Mouse (Mus musculus) E14TG2a.4 (cell line): ENCODE results near the gene Tmtc4.

Source experiments
- H3K27me3 ChIP-seq: 2 replicates; pipeline ENCODE4 v1.6.1; 2014; ENCODE audit warnings: low read length, control low read depth; ENCODE audit not compliant: insufficient read depth
- H3K36me3 ChIP-seq: 2 replicates; pipeline ENCODE4 v1.6.1; 2014; ENCODE audit warnings: low read length, control low read depth; ENCODE audit not compliant: insufficient read depth
- H3K4me1 ChIP-seq: replicated peaks from 2 replicates; pipeline ENCODE4 v1.6.1; 2014; ENCODE audit warnings: low read depth, low read length, control low read depth
- H3K4me3 ChIP-seq: replicated peaks from 2 replicates; pipeline ENCODE4 v1.5.1; 2014; ENCODE audit warnings: mild to moderate bottlenecking, low read length
- H3K9me3 ChIP-seq: 2 replicates; pipeline ENCODE4 v1.6.1; 2014; ENCODE audit warnings: low read length, control low read depth
- CTCF ChIP-seq: conservative IDR thresholded peaks from 2 replicates; pipeline ENCODE4 v1.5.1; 2014; ENCODE audit warnings: low read length
- NANOG ChIP-seq: IDR thresholded peaks from 2 replicates; pipeline ENCODE4 v1.6.1; 2014; ENCODE audit warnings: borderline replicate concordance, low read length, mixed read lengths
- POU5F1 ChIP-seq: IDR thresholded peaks from 2 replicates; pipeline ENCODE4 v1.6.1; 2014; ENCODE audit warnings: low read length, borderline replicate concordance

The Tmtc4 gene

DNA sequence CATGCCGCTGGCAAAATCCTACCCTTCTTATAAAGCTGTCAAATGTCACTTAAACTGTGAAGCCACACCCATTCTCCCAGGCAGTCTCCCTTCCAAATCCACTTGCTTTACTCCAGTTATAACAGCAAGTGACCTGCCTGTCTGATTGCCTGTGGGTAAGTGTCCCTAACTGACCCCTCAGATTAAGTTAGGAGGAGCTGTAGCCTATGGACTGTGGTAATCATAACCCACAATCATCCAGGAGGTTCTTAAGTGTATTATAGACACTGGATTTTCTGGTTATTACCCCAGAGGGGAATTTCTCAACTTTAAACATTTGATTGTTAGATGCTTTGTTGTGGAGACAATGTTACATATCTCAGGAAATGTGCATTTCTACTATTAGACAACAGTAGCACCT is 31.3 kb downstream of the Tmtc4 start:
- H3K36me3 ChIP-seq = no peaks in the 10 kb centered on the region
- H3K27me3 ChIP-seq = no peaks in the 10 kb centered on the region
- TF ChIP-seq NANOG (no peak), POU5F1 (no peak), CTCF (no peak)
- H3K4me3 ChIP-seq = no peak overlapping the region
- no peaks in the 10 kb centered on the region for H3K9me3 ChIP-seq
- H3K4me1 ChIP-seq = no peaks in the 10 kb centered on the region

DNA sequence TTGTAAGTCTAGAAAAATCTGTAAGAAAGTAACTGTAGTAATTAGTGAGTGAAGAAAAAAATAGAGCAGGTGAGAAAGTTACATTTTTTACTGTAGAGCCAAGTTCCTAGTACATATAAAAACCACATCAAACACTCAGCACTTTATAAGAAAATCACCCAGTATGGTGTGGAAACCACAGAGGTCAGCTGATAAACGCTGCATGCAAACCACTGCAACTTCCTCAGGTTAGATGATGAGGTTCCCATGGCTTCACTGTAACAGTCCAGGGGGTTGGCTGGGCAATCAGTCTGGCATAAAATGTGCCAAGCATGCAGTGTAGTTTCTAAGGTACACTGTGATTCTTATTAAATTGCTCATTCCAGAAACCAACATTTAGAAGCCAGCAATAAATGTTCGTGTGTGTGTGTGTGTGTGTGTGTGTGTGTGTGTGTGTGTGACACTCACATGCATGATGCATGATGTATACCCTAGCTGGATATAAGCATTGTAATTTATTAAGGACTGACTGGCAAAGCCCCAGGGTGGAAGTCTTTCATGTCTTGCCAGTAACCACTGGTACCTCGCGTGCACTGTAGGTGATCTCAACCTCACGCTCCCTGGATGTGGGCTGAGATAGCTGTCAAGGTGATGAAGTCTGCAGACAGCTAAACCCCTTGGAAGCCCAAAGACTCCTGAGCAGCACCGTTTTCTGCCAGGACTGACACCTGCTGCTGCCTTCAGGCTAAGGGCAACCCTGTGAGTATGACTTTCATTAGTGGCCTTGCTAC is 32.0 kb downstream of the Tmtc4 start:
- H3K27me3 ChIP-seq = no peaks in the 10 kb centered on the region
- TF ChIP-seq NANOG (no peak), POU5F1 (no peak), CTCF (no peak)
- H3K36me3 ChIP-seq = no peaks in the 10 kb centered on the region
- H3K4me3 ChIP-seq = no peak overlapping the region
- no peaks in the 10 kb centered on the region for H3K4me1 ChIP-seq
- peaks cover under 1% of the 10 kb centered on the region; the same call in 1 of the 2 replicates for H3K9me3 ChIP-seq

DNA sequence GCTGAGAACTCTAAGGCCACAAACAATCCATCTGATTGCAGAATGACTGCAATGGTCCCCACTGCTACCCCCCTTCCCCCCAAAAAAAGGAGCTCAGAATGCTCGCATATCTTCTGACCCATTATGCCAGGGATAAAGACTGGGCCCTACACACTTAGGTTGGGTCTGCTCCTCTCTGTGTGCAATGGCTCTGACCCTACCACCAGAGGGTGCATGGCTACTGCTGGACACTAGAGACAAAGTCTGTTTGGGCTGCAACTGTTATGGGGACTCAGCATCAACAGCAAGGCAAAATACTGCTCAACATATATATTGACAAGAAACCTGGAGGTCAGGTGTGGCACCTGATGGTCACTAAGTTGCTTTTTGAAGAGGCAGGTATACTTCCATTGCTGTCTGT is 32.9 kb downstream of the Tmtc4 start:
- no peaks in the 10 kb centered on the region for H3K4me1 ChIP-seq
- H3K4me3 ChIP-seq = no peak overlapping the region

DNA sequence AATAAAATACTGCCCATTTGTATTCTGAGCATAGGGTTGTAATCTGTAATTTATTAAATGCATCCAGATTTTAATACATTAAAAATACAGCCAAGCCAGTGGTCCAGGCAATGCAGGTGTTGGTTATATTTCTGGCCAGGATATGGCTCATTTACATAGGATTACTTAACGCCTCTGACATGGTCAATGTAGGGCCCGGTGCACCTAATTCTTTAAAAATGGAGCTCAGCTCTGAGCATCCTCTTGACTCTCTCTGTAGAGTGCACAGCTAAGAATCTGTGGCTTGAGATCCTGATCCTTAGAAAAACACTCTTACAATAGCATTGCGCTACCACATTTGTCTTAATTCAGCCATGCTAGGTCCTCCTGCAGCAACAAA is 40.4 kb downstream of the Tmtc4 start:
- peaks cover 18% of the 10 kb centered on the region for H3K9me3 ChIP-seq
- H3K4me1 ChIP-seq = no peaks in the 10 kb centered on the region
- no peaks in the 10 kb centered on the region for H3K27me3 ChIP-seq
- TF ChIP-seq NANOG (no peak), POU5F1 (no peak), CTCF (no peak)
- H3K36me3 ChIP-seq = peaks cover 15% of the 10 kb centered on the region
- H3K4me3 ChIP-seq = no peak overlapping the region

More for the DNA sequence above, 32.9 kb downstream of the Tmtc4 start:
- TF ChIP-seq POU5F1 = no peak
- no peak; the same call in 1 of the 2 replicates for TF ChIP-seq CTCF
- TF ChIP-seq NANOG = no peak
- Histone ChIP-seq H3K27me3 (no peaks in the 10 kb centered on the region), H3K9me3 (peaks cover 10% of the 10 kb centered on the region; the same call in 1 of the 2 replicates), H3K36me3 (peaks cover 4% of the 10 kb centered on the region; the same call in 1 of the 2 replicates)

DNA sequence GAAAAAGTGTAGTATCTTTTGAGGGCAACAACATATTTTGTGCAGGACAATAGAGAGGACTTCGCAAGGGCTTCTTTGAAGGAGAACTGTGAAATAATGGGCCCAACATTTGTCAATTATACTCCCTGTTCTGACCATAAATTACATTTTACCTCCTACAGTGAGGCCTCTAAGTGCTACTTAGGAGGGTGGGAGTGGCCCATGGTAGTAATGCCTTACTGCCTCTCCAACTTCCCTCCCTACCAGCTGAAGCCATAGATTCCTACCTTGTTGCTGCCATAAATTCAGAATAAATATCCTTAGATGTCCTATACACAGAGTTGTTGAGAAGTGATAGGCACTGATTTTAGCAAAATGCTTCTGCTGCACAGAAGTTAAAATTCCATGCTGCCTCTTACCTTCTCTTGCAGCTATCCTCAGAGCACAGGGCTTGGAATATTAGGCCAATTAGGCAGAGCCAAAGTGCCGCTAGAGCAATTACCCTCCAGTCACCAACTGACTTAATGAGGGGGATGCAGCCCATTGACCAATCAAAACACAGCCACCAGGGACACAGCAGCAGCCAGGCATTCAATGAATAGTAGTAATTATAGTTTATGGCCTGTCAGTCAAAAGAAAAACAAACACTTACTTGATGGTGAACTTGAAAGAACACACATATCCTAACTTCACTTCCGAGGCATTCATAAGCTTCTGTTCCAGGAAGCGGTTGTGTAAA is 40.9 kb downstream of the Tmtc4 start:
- H3K36me3 ChIP-seq = peaks cover 15% of the 10 kb centered on the region
- no peak for TF ChIP-seq NANOG
- no peak for TF ChIP-seq CTCF
- TF ChIP-seq POU5F1 = no peak
- no peak overlapping the region for H3K4me3 ChIP-seq
- H3K4me1 ChIP-seq = no peaks in the 10 kb centered on the region
- H3K27me3 ChIP-seq = no peaks in the 10 kb centered on the region
- H3K9me3 ChIP-seq = peaks cover 18% of the 10 kb centered on the region

DNA sequence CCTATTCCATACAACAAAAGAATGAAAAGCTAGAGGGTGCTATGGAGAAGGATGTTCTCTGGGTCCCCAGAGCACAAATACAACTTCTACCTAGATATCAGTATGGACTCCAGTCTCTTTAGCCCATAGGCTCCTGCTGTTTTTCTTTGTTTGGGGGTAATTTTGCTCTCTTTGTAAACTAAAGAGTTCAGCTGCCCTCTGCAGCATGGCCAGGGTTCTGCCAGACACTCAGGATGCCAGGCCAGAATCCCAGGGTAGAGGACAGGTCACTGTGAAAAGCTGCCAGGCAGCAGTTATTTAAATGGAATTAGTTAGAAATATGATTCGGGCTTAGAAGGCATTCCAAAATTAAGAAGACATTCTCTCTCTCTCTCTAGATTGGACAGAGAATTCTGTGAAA is 47.4 kb downstream of the Tmtc4 start:
- H3K4me1 ChIP-seq = no peaks in the 10 kb centered on the region
- no peaks in the 10 kb centered on the region for H3K9me3 ChIP-seq
- TF ChIP-seq POU5F1 (no peak), CTCF (no peak), NANOG (no peak)
- no peak overlapping the region for H3K4me3 ChIP-seq
- peaks cover 3% of the 10 kb centered on the region; the same call in 1 of the 2 replicates for H3K36me3 ChIP-seq
- no peaks in the 10 kb centered on the region for H3K27me3 ChIP-seq

DNA sequence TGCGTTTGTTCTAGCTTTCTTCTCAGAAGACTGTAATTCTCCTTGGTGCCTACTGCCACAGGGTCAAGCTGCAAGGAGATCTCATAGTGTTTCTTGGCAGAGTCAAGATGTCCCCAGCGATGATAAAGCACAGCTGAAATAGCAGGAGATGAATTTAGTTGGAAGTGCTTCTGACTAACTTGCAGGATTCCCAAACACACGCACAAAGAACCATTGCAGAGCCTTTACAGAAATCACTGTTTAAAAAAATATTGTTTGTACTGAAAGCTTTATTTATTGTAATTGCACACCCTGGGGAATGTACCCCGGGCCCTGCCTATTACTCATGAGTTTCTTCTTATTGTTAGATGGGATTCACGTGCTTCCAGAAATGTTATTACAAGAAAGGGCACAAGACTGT is 63.8 kb downstream of the Tmtc4 start:
- H3K36me3 ChIP-seq = 0 out of 2 replicates have a peak, but pooled peaks cover 3% of the 10 kb centered on the region
- H3K4me3 ChIP-seq = no peak overlapping the region
- no peaks in the 10 kb centered on the region for H3K27me3 ChIP-seq
- H3K4me1 ChIP-seq = 0 out of 2 replicates have a peak, but pooled peaks cover 6% of the 10 kb centered on the region
- H3K9me3 ChIP-seq = no peaks in the 10 kb centered on the region
- TF ChIP-seq POU5F1 = no peak
- no peak for TF ChIP-seq NANOG
- no peak for TF ChIP-seq CTCF

DNA sequence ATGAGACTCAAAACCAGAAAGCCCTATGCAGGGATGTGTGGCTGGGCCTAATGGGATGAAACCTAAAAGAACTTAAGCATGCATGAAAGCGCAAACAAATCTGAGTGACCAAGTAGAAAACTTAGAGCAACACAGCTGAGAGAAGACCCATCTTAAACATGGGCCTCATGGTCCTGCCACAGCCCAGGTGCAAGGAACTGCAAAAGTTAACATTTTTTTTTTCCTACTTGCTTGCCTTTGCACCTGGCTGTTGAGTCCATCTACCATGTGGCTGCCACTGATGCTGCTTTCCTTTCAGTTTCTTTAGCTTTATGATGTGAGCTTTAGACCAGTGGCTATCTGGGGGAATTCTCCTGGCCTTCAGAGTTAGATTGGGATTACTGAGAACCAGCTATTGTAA is 66.2 kb downstream of the Tmtc4 start:
- Histone ChIP-seq H3K9me3 (no peaks in the 10 kb centered on the region), H3K36me3 (0 out of 2 replicates have a peak, but pooled peaks cover 3% of the 10 kb centered on the region), H3K4me3 (no peak overlapping the region), H3K27me3 (peaks cover 14% of the 10 kb centered on the region), H3K4me1 (peaks cover 6% of the 10 kb centered on the region; the same call in 1 of the 2 replicates)
- TF ChIP-seq CTCF = no peak
- TF ChIP-seq NANOG = no peak
- no peak for TF ChIP-seq POU5F1
